Mouse (Mus musculus): Measurements from ENCODE around the gene Ttc33.
"Not testable (repeated sequence)": the region's sequence is repeated elsewhere in the genome, so short reads cannot be mapped to it uniquely, and the experiment has no call there.

The Ttc33 gene

GRCm38 (mm10) chr15:5184668-5185330, 526 bp upstream of the Ttc33 start:
- DNase-seq (ENCODE audit: low read depth): peak; percentile 49

DNA sequence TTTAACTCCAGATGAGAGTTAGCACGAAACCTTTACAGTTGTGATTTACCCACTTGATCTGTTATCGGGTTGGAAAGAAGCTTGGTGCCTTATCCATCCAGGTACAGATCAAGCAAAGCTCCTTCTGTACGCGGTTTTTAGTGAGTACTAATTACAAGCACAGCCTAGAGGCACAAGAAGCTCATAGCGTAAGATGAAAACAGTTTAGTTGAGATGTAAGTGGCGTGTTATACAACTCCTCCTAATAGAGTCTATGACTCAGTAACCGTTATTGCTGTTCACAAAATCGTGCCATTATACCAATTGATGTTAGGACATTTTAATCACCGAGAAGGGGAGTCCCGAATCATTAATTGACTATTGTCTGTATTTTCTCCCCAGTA, 959 bp downstream of the Ttc33 start:
- DNase-seq (ENCODE audit: low read depth): peak; percentile 61

DNA sequence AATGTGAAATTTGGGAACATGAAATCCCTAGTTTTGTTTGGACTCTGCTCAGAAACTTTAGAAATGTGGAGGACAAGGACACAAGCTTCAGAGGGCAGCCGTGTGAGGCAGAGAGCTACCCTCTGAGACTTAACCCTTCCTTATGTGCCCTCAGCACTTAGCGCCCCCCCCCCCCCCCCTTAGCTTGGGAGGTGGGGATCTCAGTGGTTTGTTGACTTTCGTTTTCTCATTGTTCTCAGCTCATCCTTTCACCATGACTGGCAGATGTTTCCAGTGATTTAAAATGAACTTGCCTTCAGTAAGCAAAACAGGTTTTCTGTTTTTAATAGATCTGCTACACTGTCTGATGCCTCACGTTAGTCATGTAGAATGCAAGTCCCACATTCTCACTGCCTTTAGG, 1.8 kb downstream of the Ttc33 start:
- peak; percentile 44 for DNase-seq (ENCODE audit: low read depth)

DNA sequence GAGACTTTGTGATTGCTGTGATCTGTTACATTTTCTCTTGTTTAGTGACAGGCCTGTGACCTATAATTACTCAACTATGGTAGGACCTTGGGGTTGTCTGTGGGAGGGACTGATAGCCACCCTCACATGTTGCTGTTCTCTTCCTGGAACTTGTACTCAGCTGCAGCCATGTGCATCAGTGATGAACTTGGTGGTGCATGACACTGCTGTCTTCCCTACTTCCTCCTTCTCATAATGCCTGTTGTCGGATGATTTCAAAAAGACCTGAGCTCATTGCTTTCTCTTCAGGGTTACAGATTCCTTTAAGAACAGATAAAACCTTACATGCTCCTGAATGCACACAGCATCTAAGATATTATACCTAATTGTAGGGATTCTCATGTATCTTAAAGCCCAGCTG, 2.7 kb downstream of the Ttc33 start:
- peak; percentile 57 for DNase-seq (ENCODE audit: low read depth)

DNA sequence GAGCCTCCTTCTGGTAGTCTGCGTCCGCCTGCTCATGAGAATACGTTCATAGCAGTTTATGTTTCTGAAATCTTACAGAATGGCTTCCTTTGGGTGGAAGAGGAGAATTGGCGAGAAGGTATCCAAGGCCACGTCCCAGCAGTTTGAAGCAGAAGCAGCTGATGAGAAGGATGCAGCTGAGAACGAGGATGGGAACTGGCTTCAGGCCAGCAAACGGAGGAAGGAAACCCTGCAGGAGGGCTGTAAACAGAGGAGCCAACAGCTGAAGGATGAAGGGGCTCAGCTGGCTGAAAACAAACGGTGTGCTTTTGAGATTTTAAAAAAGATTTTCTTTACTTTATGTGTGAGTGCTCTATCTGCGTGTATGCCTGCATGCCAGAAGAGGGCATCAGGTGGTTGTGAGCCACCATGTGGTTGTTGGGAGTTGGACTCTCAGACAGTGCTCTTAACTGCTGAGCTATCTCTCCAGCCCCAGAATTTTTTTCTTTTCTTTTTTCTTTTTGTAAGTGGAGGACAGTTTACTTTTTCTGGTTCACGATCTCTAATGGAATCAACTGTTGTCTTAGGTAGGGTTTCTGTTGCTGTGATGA, 4.3 kb downstream of the Ttc33 start:
- peak; percentile 29 for DNase-seq (ENCODE audit: low read depth)

GRCm38 (mm10) chr15:5193833-5194232, 8.5 kb downstream of the Ttc33 start:
- DNase-seq (ENCODE audit: low read depth): peak; percentile 74

DNA sequence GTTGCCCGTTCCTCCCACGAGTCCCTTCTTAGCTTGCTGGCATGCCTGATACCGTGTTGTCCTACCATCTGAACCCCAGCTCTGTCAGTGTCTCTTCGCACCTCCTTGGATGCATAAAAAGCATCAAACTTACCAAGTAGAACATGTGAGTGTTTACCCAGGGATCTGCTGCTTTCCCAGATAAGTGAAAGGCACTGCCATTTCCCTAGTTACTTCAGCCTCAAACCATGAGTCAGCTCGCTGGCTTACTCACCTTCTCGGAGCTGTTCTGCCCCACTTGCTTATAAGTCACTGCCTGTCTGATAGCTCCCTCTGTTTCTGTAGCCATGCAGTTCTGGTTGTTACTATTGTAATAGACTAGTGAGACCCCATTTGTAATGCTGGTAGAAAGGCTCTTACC, 9.1 kb downstream of the Ttc33 start:
- DNase-seq (ENCODE audit: low read depth): peak; percentile 58

DNA sequence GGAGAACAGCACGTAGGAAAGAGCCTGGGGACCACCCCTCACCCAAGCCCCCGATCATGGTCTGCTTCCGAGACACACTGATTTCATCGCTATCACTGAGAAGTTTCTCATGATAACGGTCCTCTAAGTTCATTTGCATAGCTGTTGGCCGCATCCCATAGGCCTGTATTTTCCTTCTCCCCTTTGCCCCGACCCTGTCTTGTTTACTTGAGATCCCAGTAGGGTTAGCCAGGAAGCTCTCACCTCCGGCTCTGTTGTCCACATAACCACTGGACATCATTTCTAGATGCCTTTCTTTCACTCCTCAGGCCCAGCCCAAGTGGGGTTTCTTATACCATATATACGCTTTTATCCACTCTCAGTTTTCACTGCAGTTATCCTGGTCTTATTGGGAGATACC, 9.6 kb downstream of the Ttc33 start:
- no peak for DNase-seq (ENCODE audit: low read depth)

DNA sequence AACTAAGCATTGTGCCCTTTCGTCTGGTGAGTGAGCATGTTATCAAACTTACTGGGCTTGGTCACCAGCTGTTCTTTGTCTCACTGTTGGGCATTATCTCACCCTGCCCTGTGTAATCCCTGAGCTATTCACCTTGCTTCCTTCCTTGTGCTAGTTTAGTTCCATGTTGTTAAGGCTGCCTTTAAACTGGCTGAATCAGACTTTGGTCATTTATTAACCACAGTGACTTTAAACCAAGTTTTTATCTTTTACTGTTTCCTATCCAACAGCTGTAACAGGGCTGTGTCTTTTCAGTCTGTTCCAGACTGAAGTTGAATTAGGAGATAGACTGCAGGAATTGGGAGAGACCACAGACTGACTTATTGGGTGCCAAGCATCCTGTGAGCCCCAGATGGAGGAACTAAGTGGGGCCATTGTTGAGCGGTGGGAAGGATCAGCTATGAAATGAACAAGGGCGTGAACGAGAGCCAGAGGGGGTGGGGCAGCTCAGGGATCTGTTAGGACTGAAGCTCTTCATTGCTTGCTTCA, 10.7 kb downstream of the Ttc33 start:
- peak; percentile 69 for DNase-seq (ENCODE audit: low read depth)

DNA sequence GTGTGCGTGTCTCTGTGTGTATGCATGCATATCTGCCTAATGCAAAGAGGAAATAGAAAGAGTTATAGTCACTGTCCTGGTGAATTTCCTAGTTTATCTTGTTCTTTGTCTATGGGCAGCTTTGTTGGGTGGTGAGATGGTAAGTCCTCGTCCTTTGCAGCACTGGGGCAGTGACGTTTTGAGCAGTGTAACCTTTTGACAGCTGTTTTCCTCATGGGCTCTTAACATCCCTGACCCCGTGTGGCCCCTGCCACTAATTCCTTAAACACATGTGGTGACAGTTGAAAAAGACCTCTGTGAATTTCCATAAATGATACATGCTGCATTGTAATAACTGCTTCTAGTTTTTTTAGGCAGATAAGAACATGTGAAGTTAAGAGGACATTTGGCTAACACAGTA, 11.4 kb downstream of the Ttc33 start:
- DNase-seq (ENCODE audit: low read depth): no peak

DNA sequence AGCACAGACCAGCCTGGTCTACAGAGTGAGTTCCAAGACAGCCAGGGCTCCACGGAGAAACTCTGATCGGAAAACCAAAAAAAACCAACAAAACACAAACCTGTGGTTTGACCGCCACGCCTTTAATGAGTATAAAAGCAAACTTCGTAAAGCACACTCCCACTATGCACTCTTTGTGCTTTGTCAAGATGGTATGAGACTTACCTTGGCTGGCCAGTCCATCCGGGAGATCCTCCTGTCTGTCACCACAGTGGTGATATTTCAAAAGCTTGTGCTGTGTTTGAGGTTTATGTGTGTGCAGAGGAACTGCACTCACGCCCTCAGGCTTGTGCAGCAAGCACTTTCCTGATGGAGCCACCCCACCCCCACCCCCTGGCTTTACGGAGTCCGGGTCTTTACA, 19.9 kb downstream of the Ttc33 start:
- no peak for DNase-seq (ENCODE audit: low read depth)

GRCm38 (mm10) chr15:5209116-5209515, 23.8 kb downstream of the Ttc33 start:
- no peak for DNase-seq (ENCODE audit: low read depth)

GRCm38 (mm10) chr15:5220491-5220890, 35.2 kb downstream of the Ttc33 start:
- DNase-seq (ENCODE audit: low read depth): no peak

GRCm38 (mm10) chr15:5230746-5231145, 45.4 kb downstream of the Ttc33 start:
- not testable (repeated sequence) for DNase-seq (ENCODE audit: low read depth)

DNA sequence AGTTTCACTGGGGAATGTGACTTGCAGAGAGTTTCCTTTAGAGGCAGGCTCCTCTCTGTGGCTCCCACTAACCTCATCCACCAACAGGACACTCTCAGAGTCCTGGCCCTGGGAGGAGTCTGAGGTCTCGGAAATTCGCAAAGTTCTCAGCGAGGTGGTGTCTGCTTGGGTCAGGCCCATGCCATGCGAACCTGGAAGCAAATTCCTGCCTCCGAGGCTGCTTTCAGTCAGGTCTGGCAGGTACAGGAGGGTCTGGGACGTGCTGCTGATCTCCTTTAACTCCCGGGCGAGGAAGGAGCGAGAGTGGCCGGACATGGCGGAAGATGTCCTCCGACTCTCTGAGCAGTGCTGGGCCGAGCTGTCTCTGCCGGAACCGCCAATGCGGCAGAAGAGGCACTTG, 49.3 kb downstream of the Ttc33 start:
- no peak for DNase-seq (ENCODE audit: low read depth)

DNA sequence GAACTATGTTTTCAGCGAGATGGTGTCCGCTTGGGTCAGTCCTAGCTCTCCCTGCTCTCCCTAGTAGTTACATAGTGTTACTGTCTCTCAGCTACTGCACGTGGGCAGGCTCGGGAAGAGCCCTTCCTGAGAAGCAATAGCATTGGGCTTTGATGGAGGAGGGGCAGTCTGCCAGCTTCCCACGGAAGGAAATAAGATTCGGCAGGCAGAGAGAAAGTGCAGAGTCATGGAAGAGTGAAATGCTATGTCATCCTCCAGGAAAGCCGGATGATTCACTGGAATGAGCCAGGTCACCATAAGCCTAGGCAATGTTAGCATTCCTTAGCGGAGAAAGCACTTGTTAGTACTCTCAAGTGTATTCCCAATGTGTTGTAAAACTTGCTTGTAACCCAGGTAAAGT, 50.2 kb downstream of the Ttc33 start:
- DNase-seq (ENCODE audit: low read depth): peak; percentile 67

- peak; percentile 87 for DNase-seq (ENCODE audit: low read depth)
Measured at GRCm38 (mm10) chr15:5236538-5236937, 51.2 kb downstream of the Ttc33 start.

GRCm38 (mm10) chr15:5237012-5237660, 51.8 kb downstream of the Ttc33 start:
- DNase-seq (ENCODE audit: low read depth): peak; percentile 92

DNA sequence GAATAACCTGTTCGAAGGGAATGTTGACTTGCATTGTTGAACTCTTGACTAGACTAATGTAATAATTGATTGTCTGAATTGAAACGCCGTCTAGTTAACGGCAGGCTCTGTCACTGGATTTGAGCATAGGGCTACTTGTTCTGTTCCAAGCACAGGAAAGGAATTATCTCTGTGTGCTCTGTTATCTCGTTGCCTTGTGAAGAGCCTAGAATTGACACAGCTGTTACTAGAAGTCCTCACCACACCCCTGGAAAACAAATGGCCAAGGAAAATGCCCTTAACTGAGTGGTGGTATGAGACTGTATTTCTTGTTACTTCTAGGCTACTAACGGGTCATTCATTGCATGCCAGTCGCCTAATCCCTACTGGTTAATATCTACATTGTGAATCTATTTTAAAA, 52.7 kb downstream of the Ttc33 start:
- DNase-seq (ENCODE audit: low read depth): no peak

DNA sequence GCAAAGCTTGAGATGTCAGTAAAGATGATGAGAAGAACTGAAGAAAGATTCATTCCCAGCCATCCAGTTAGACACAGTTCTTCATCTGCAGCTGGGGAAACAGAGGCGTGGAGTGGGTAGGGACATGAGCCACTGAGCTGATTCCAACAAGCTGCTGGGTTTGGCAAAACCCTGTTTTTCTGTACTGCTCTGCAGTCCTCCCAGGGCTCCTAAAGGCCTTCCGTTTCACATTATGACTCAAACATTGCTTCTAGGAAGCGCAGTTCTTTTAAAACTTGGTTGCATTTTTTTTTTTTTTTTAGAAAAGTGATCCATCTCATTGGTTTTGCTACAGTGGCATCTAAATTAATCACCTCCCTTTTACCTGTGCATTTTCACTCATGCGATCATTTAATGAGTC, 53.2 kb downstream of the Ttc33 start:
- no peak for DNase-seq (ENCODE audit: low read depth)

- DNase-seq (ENCODE audit: low read depth): no peak
Measured at GRCm38 (mm10) chr15:5239361-5239760, 54.0 kb downstream of the Ttc33 start.

DNA sequence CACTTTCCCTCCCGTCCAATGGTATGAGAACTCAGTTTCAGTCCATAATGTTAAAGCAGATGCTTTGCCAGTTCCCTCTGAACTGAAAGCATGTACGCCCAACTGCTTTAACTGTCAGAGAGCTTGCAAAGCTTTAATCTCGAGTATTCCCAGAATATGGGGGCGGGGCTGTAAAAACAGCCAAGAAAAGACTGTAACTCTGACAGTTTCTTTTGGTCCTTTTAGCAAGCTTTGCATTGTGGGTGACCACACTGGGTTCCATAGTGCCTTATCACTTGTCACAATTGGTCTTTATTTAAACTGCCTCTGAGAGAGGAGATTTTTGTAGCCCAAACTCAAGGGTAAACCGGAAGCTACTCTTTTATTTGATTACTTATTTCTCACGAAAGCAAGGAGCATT, 54.6 kb downstream of the Ttc33 start:
- DNase-seq (ENCODE audit: low read depth): peak; percentile 21

- DNase-seq (ENCODE audit: low read depth): no peak
Measured at GRCm38 (mm10) chr15:5240360-5240759, 55.0 kb downstream of the Ttc33 start.
